Mouse (Mus musculus) heart, embryonic 10.5 days (tissue): Measurements from ENCODE around the gene Gpr146. TPM values are rescaled to one million over a fixed set of nuclear protein-coding genes. Genes with fewer than 3 reads are reported as not detected.

Source experiments
- DNase-seq: peaks from one replicate; pipeline ENCODE4 v3.0.0-alpha.2; 2017; ENCODE audit warnings: low spot score
- H3K27ac ChIP-seq: fragments of 300-500 bp; sonication (generic); 2 replicates; pipeline ENCODE4 v1.5.1; 2016; ENCODE audit warnings: mild to moderate bottlenecking
- H3K27me3 ChIP-seq: fragments of 300-500 bp; sonication (generic); 2 replicates; pipeline ENCODE4 v1.6.1; 2016; ENCODE audit warnings: mild to moderate bottlenecking; ENCODE audit not compliant: poor library complexity, insufficient read depth, severe bottlenecking
- H3K36me3 ChIP-seq: fragments of 300-500 bp; sonication (generic); 2 replicates; pipeline ENCODE4 v1.6.1; 2016; ENCODE audit warnings: mild to moderate bottlenecking, moderate library complexity
- H3K4me1 ChIP-seq: fragments of 300-500 bp; sonication (generic); 2 replicates; pipeline ENCODE4 v1.6.1; 2016; ENCODE audit warnings: mild to moderate bottlenecking
- H3K4me3 ChIP-seq: fragments of 300-500 bp; sonication (generic); 2 replicates; pipeline ENCODE4 v1.5.1; 2016; ENCODE audit warnings: mild to moderate bottlenecking, moderate library complexity
- H3K9me3 ChIP-seq: fragments of 300-500 bp; sonication (generic); 2 replicates; pipeline ENCODE4 v1.6.1; 2016; ENCODE audit warnings: mild to moderate bottlenecking, moderate library complexity
- WGBS: fragments of 180-500 bp; shearing (Covaris S2); methylation state at CpG from one replicate; pipeline ENCODE4 v1.1.7; 2016; 5-methylcytosine and 5-hydroxymethylcytosine counted together
- polyA plus RNA-seq: library from polyadenylated mRNA; unstranded; fragments of >200 nt; fragmentation: Nextera tagmentation; extraction: Ambion mirVana; gene quantifications from 2 replicates; pipeline ENCODE4 v1.2.1, GENCODE M21; 2016

Gene Gpr146
- polyA plus RNA-seq, 1 experiment from 2014 or later: 5.6 TPM

DNA sequence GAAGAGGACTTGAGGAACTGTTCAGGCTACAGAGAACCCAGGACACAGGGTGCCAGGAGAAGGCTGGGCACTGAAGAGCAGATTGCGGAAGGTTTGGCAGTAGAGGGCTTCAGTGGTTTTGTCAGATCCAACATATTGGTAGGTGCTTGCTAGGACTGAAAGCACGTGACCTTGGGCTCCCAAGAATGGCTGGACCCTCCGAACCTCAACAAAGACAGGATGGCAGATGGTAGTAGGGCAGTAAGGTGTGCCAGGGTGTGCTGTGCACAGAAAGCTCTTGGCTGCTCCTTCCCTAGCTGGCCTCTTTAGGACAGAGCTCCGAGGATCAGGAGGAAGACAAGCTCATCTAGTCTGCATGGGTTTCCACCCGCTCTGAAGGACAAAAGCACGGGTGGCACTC, 33.6 kb downstream of the Gpr146 start:
- 92% methylated on average over 6 of the region's 6 CpGs for WGBS
- H3K36me3 ChIP-seq: 0 out of 2 replicates have a peak, but pooled peaks cover 5% of the 10 kb centered on the region
- no peaks in the 10 kb centered on the region for H3K9me3 ChIP-seq
- no peak overlapping the region for H3K27ac ChIP-seq
- H3K27me3 ChIP-seq: peaks cover 63% of the 10 kb centered on the region
- no peak for DNase-seq
- no peak overlapping the region for H3K4me3 ChIP-seq
- H3K4me1 ChIP-seq: peaks cover 38% of the 10 kb centered on the region

- H3K27ac ChIP-seq: no peak overlapping the region
- peaks cover 69% of the 10 kb centered on the region for H3K27me3 ChIP-seq
- no peak overlapping the region for H3K4me3 ChIP-seq
- H3K36me3 ChIP-seq: 0 out of 2 replicates have a peak, but pooled peaks cover 5% of the 10 kb centered on the region
- H3K9me3 ChIP-seq: no peaks in the 10 kb centered on the region
- peaks cover 33% of the 10 kb centered on the region for H3K4me1 ChIP-seq
- 76% methylated on average over 15 of the region's 15 CpGs for WGBS
- DNase-seq: no peak
Measured at GRCm38 (mm10) chr5:139411665-139412314, 34.3 kb downstream of the Gpr146 start.

DNA sequence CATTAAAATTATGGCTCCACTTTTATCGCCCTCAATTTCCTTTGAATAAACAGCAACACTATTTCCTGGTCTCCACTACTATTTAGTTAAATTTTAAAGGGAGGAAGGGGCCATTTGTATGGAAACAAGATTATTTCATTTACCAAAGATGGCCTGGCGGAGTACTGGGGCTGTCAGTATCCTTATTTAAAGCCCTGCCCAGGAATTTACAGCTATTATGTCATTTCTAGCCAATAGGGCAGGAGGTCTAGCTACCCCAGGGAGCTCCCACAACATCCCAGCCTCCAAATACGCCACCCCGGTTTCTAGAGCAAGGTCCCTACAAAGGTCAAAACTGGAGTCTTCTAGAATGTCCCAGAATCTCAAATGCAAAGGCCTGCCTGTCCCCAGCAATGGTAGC, 36.0 kb downstream of the Gpr146 start:
- Histone ChIP-seq H3K4me1 (peaks cover 35% of the 10 kb centered on the region), H3K36me3 (0 out of 2 replicates have a peak, but pooled peaks cover 5% of the 10 kb centered on the region), H3K27me3 (peaks cover 65% of the 10 kb centered on the region), H3K9me3 (no peaks in the 10 kb centered on the region), H3K4me3 (no peak overlapping the region), H3K27ac (no peak overlapping the region)
- 87% methylated on average over 4 of the region's 4 CpGs for WGBS
- DNase-seq: no peak

- Histone ChIP-seq H3K36me3 (0 out of 2 replicates have a peak, but pooled peaks cover 5% of the 10 kb centered on the region), H3K27me3 (peaks cover 71% of the 10 kb centered on the region), H3K27ac (no peak overlapping the region), H3K4me3 (no peak overlapping the region), H3K9me3 (no peaks in the 10 kb centered on the region), H3K4me1 (peaks cover 40% of the 10 kb centered on the region)
- 86% methylated on average over 5 of the region's 5 CpGs for WGBS
- DNase-seq: no peak
Measured at GRCm38 (mm10) chr5:139415001-139415400, 37.5 kb downstream of the Gpr146 start.

GRCm38 (mm10) chr5:139416942-139417341, 39.4 kb downstream of the Gpr146 start:
- whole genome bisulfite sequencing: 96% methylated on average over 4 of the region's 4 CpGs
- H3K4me1 ChIP-seq: peaks cover 27% of the 10 kb centered on the region
- H3K4me3 ChIP-seq: no peak overlapping the region
- 0 out of 2 replicates have a peak, but pooled peaks cover 5% of the 10 kb centered on the region for H3K36me3 ChIP-seq
- no peak for DNase-seq
- no peak overlapping the region for H3K27ac ChIP-seq
- peaks cover 79% of the 10 kb centered on the region for H3K27me3 ChIP-seq
- no peaks in the 10 kb centered on the region for H3K9me3 ChIP-seq

GRCm38 (mm10) chr5:139417480-139417879, 40.0 kb downstream of the Gpr146 start:
- 83% methylated on average over 3 of the region's 3 CpGs for WGBS
- H3K36me3 ChIP-seq: 0 out of 2 replicates have a peak, but pooled peaks cover 5% of the 10 kb centered on the region
- H3K27ac ChIP-seq: no peak overlapping the region
- H3K4me1 ChIP-seq: peaks cover 24% of the 10 kb centered on the region
- peaks cover 79% of the 10 kb centered on the region for H3K27me3 ChIP-seq
- H3K9me3 ChIP-seq: no peaks in the 10 kb centered on the region
- no peak overlapping the region for H3K4me3 ChIP-seq
- no peak for DNase-seq

- Histone ChIP-seq H3K36me3 (0 out of 2 replicates have a peak, but pooled peaks cover 5% of the 10 kb centered on the region), H3K9me3 (no peaks in the 10 kb centered on the region), H3K27me3 (peaks cover 80% of the 10 kb centered on the region), H3K4me1 (peaks cover 27% of the 10 kb centered on the region), H3K27ac (0 out of 2 replicates have a peak overlapping the region, but pooled peaks have one; percentile 49), H3K4me3 (no peak overlapping the region)
- 60% methylated on average over 2 of the region's 2 CpGs for WGBS
- DNase-seq: no peak
Measured at GRCm38 (mm10) chr5:139418110-139418509, 40.6 kb downstream of the Gpr146 start.

GRCm38 (mm10) chr5:139418633-139419032, 41.1 kb downstream of the Gpr146 start:
- H3K27ac ChIP-seq: peak overlapping the region; percentile 49
- H3K4me3 ChIP-seq: no peak overlapping the region
- peaks cover 30% of the 10 kb centered on the region for H3K4me1 ChIP-seq
- WGBS: 17% methylated on average over 3 of the region's 3 CpGs
- H3K36me3 ChIP-seq: 0 out of 2 replicates have a peak, but pooled peaks cover 5% of the 10 kb centered on the region
- peak; percentile 87 for DNase-seq
- H3K27me3 ChIP-seq: peaks cover 80% of the 10 kb centered on the region
- no peaks in the 10 kb centered on the region for H3K9me3 ChIP-seq

DNA sequence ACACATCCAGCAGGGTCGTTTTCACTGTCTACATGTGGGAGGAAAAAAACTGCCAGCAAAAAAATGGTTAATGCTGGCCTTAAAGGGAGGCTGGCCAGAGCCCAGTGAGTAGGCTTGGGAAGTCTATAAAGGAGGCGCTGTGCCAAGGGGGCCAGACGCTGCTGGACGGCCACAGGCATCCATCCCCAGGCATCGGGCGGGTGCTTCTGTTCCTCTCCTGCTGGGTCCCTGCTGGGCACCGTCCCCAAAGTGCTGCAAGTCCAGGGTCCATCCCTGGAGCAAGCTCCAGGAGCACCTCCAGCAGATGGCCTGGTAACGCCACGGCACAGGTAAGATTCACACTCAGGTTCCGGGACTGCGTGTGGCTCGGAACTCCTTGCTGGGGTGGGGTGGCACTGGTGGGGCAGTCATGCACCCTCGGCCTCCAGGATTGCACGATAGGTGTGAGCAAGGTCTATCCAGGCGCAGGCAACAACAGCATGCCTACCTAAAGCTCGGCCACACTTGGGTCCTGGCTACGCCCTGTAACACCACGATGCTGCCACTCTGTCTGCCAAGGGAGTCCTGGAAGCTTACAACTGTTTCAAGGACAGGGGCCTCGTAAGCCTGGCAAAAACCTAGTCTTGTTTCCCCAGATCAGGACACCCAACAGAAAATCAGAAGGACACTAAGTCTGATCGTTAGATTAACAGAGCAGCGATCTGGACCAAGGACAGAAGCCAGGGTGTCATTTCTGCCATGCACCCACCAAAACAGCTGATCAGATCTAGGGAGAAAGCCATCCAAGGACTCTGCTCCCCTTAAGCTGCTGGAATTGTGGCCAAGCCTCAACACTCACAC, 45.7 kb downstream of the Gpr146 start, which contains the start of gene Gper1:
TSS of gene Gper1 (plus strand) at position 126 of the 840 bp plus-strand sequence.
- WGBS: 62% methylated on average over 21 of the region's 21 CpGs
- peak within 1 kb of the TSS; percentile 19; the same call in 1 of the 2 replicates for H3K4me3 ChIP-seq
- peaks cover 30% of the 10 kb centered on the region for H3K4me1 ChIP-seq
- H3K36me3 ChIP-seq: peaks cover 2% of the 10 kb centered on the region; the same call in 1 of the 2 replicates
- peaks cover 85% of the 10 kb centered on the region for H3K27me3 ChIP-seq
- no peak for DNase-seq
- H3K9me3 ChIP-seq: no peaks in the 10 kb centered on the region
- no peak within 1 kb of the TSS for H3K27ac ChIP-seq

GRCm38 (mm10) chr5:139425198-139425597, 47.7 kb downstream of the Gpr146 start:
- Histone ChIP-seq H3K27ac (no peak overlapping the region), H3K27me3 (peaks cover 94% of the 10 kb centered on the region), H3K9me3 (no peaks in the 10 kb centered on the region), H3K4me1 (peaks cover 21% of the 10 kb centered on the region), H3K36me3 (peaks cover 2% of the 10 kb centered on the region; the same call in 1 of the 2 replicates), H3K4me3 (no peak overlapping the region)
- DNase-seq: no peak
- 79% methylated on average over 9 of the region's 9 CpGs for WGBS

- Histone ChIP-seq H3K4me1 (peaks cover 18% of the 10 kb centered on the region), H3K27ac (no peak overlapping the region), H3K4me3 (no peak overlapping the region), H3K9me3 (no peaks in the 10 kb centered on the region), H3K36me3 (peaks cover 2% of the 10 kb centered on the region; the same call in 1 of the 2 replicates), H3K27me3 (peaks cover 87% of the 10 kb centered on the region)
- no peak for DNase-seq
- WGBS: 89% methylated on average over 9 of the region's 9 CpGs
Measured at GRCm38 (mm10) chr5:139427001-139427400, 49.5 kb downstream of the Gpr146 start.

DNA sequence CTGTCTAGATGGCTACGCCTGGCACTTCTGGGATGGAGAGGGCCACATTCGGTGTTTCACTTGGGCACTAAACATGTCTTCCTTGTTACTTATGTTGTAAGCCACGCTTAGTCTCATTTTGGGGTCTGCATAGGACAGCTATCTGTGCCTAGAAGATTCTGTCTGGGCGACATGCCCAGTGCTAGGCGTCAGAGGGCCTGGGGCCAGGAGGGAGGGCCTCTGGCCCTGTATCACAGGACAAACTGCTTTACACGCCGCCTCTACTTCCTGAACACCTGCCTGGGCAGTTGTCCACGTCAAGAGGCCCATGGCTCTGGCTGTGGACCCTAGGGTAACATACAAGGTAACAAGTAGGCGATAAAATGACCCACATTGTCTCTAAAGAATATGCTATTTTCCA, 50.5 kb downstream of the Gpr146 start:
- Histone ChIP-seq H3K36me3 (peaks cover 2% of the 10 kb centered on the region; the same call in 1 of the 2 replicates), H3K9me3 (no peaks in the 10 kb centered on the region), H3K27me3 (peaks cover 84% of the 10 kb centered on the region), H3K4me1 (peaks cover 17% of the 10 kb centered on the region), H3K4me3 (no peak overlapping the region), H3K27ac (no peak overlapping the region)
- 77% methylated on average over 9 of the region's 9 CpGs for WGBS
- DNase-seq: no peak
